Mouse (Mus musculus): ENCODE data around the gene Synm. TPM values are rescaled to one million over a fixed set of nuclear protein-coding genes. Genes with fewer than 3 reads are reported as not detected.

Gene Synm
- polyA plus RNA-seq, 1 experiment from 2014 or later, result 7.1 TPM

DNA sequence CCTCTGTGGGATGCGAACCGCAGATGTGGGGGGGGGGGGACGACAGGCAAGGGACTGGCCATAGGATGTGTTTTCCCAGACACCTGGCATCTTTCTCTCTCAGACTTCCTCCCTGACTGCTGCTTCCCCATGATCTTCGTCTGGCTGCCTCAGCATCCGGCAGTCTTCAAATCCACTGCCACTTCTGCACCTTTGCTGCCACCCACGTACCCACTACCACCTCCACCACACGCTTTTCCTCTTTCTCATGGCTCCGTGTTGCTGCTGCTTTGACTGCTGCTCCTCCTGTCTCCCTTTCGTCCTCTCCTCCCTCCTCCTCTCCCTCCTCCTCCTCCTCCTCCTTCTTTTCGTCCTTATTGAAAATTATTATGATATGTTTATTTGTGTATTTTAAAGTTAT lies 42.6 kb downstream of the Synm start:
- 0 out of 2 replicates have a peak, but pooled peaks cover 2% of the 10 kb centered on the region for H3K36me3 ChIP-seq (ENCODE audit: control insufficient read depth, insufficient read depth, low read length)
- ATAC-seq, result no peak
- H3K4me2 ChIP-seq (ENCODE audit: low read length), result no peak overlapping the region
- H3K4me3 ChIP-seq (ENCODE audit: low read length), result no peak overlapping the region
- no peaks in the 10 kb centered on the region for H3K27me3 ChIP-seq (replicated peaks; ENCODE audit: control insufficient read depth, insufficient read depth, low read length)
- H3K9me3 ChIP-seq (ENCODE audit: control insufficient read depth, low read length), result 0 out of 2 replicates have a peak, but pooled peaks cover 4% of the 10 kb centered on the region
- H3K27ac ChIP-seq (ENCODE audit: low read depth, low read length), result no peak overlapping the region
- WGBS, result 79% methylated on average over 10 of the region's 10 CpGs
- no peak overlapping the region for H3K9ac ChIP-seq (ENCODE audit: low read depth, low read length)
- peaks cover 7% of the 10 kb centered on the region for H3K4me1 ChIP-seq (ENCODE audit: control insufficient read depth, insufficient read depth, low read depth, low read length)

DNA sequence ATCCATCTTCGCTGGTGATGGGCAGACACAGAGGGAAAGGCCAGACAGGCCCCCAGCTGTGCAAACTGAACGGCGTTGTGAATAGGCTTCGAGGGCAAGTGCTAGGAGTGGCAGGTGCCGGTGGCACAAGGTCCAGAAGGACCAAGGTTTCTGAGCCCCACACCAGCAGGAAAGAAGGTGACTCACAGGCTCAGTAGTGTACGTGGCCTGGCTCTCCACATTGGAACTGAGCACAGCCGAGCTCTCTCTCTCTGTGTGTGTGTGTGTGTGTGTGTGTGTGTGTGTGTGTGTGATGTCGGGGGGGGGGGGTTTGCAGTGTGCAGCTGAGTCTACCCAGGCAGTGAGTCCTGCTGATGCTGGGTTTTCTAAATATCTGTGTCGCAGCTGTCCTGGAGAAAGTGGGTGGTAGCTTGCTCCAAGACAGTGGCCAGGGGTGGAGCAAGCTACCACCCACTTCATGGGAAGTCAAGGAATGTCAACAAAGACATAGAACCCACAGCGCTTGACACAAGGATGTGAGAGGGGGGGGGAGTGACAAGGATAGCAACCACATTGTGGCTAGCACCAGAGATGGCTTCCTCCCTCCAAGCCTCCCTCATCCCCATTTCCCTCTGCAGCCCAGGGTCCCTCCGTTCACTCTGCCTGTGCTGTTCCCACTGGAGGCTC lies 43.2 kb downstream of the Synm start:
- Histone ChIP-seq H3K4me3 (ENCODE audit: low read length) (no peak overlapping the region), H3K27ac (ENCODE audit: low read depth, low read length) (no peak overlapping the region), H3K27me3 (replicated peaks; ENCODE audit: control insufficient read depth, insufficient read depth, low read length) (no peaks in the 10 kb centered on the region), H3K4me1 (ENCODE audit: control insufficient read depth, insufficient read depth, low read depth, low read length) (peaks cover 7% of the 10 kb centered on the region), H3K4me2 (ENCODE audit: low read length) (no peak overlapping the region), H3K9ac (ENCODE audit: low read depth, low read length) (no peak overlapping the region), H3K9me3 (ENCODE audit: control insufficient read depth, low read length) (0 out of 2 replicates have a peak, but pooled peaks cover 4% of the 10 kb centered on the region), H3K36me3 (ENCODE audit: control insufficient read depth, insufficient read depth, low read length) (0 out of 2 replicates have a peak, but pooled peaks cover 2% of the 10 kb centered on the region)
- peak; percentile 26; the same call in 1 of the 2 replicates for ATAC-seq
- 53% methylated on average over 10 of the region's 11 CpGs for WGBS

DNA sequence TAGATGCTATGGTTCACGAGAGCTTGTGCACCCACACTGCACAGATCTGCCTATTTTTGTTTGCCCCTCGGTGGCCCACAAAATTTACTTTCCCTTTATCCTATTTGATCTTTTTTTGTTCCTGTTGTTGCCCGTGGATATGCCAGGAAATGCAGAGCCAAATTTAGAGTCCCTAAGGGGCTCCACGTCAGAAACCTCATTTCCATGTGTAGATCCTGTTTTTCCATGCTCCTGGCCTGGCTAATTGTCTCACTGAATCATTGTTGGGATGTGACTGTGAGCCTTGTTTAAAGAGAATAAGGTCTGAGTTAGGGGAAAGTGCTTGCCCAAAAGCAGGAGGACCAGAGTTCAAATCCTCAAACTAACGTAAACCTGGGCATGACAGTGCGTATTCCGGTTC lies 44.4 kb downstream of the Synm start:
- Histone ChIP-seq H3K27ac (ENCODE audit: low read depth, low read length) (no peak overlapping the region), H3K27me3 (replicated peaks; ENCODE audit: control insufficient read depth, insufficient read depth, low read length) (no peaks in the 10 kb centered on the region), H3K4me1 (ENCODE audit: control insufficient read depth, insufficient read depth, low read depth, low read length) (peaks cover 7% of the 10 kb centered on the region), H3K9ac (ENCODE audit: low read depth, low read length) (no peak overlapping the region), H3K4me3 (ENCODE audit: low read length) (no peak overlapping the region), H3K9me3 (ENCODE audit: control insufficient read depth, low read length) (0 out of 2 replicates have a peak, but pooled peaks cover 4% of the 10 kb centered on the region), H3K36me3 (ENCODE audit: control insufficient read depth, insufficient read depth, low read length) (0 out of 2 replicates have a peak, but pooled peaks cover 2% of the 10 kb centered on the region), H3K4me2 (ENCODE audit: low read length) (no peak overlapping the region)
- 61% methylated on average over 7 of the region's 7 CpGs for WGBS
- no peak for ATAC-seq

DNA sequence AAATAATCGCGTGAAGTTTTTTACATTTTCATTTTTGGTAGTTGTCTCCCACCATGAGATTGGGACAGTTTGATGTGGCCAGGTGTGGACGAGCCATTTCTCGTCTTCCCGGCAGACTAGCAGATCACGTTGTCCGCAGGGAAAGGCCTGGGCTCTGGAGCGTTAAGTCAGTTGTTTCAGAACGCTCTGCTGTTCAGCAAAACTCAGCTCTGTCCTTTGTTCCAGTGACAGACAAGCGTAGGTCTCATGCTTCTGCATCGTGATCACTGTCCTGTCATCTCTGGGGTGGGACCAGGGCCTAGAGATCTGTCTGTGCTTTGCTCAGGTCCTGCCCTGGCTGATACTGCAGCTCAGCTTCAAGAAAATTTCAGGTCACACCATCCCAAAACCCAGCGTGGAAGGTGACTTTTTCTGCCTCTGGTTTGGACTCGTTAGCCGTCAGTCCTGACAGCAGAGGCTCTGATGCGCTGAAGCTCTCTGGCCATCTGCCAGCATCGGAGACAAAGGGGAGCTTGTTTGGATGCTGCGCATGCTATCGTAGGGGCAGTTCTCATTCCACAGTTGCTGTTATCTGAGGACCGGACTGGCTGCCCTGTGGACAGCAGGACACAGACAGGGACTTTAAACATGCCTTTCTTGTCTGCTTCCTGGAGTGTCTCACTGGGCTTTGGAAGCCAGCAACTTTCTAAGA lies 45.6 kb downstream of the Synm start:
- 0 out of 2 replicates have a peak, but pooled peaks cover 2% of the 10 kb centered on the region for H3K36me3 ChIP-seq (ENCODE audit: control insufficient read depth, insufficient read depth, low read length)
- peaks cover 7% of the 10 kb centered on the region for H3K4me1 ChIP-seq (ENCODE audit: control insufficient read depth, insufficient read depth, low read depth, low read length)
- 30% methylated on average over 19 of the region's 19 CpGs for WGBS
- peak; percentile 79 for ATAC-seq
- H3K27me3 ChIP-seq (replicated peaks; ENCODE audit: control insufficient read depth, insufficient read depth, low read length), result no peaks in the 10 kb centered on the region
- H3K4me3 ChIP-seq (ENCODE audit: low read length), result no peak overlapping the region
- H3K9me3 ChIP-seq (ENCODE audit: control insufficient read depth, low read length), result 0 out of 2 replicates have a peak, but pooled peaks cover 4% of the 10 kb centered on the region
- 0 out of 2 replicates have a peak overlapping the region, but pooled peaks have one; percentile 14 for H3K9ac ChIP-seq (ENCODE audit: low read depth, low read length)
- H3K4me2 ChIP-seq (ENCODE audit: low read length), result 0 out of 2 replicates have a peak overlapping the region, but pooled peaks have one; percentile 9
- H3K27ac ChIP-seq (ENCODE audit: low read depth, low read length), result no peak overlapping the region

DNA sequence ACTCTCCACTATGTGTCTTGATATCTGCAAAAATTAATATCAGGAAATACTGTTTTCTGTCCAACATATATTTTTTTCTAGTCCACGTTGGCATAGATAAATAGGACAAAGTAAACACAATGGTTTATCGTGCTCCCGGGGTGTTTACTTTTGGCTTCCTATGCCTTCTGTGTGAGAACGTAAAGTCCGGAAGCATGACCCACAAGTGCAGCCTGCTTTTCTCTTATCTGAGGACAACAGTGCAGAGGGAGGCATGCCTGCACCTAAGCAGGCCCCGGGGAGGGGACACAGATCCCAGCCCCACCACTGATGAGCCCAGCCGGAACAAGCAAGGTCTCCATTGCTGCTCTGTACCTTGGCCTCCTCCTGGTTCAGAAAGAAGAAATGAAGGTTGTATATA lies 49.3 kb downstream of the Synm start:
- H3K4me3 ChIP-seq (ENCODE audit: low read length), result no peak overlapping the region
- H3K9ac ChIP-seq (ENCODE audit: low read depth, low read length), result no peak overlapping the region
- no peak for ATAC-seq
- no peak overlapping the region for H3K4me2 ChIP-seq (ENCODE audit: low read length)
- 85% methylated on average over 7 of the region's 7 CpGs for WGBS
- no peaks in the 10 kb centered on the region for H3K27me3 ChIP-seq (replicated peaks; ENCODE audit: control insufficient read depth, insufficient read depth, low read length)
- no peak overlapping the region for H3K27ac ChIP-seq (ENCODE audit: low read depth, low read length)
- H3K36me3 ChIP-seq (ENCODE audit: control insufficient read depth, insufficient read depth, low read length), result 0 out of 2 replicates have a peak, but pooled peaks cover 2% of the 10 kb centered on the region
- H3K9me3 ChIP-seq (ENCODE audit: control insufficient read depth, low read length), result 0 out of 2 replicates have a peak, but pooled peaks cover 4% of the 10 kb centered on the region
- peaks cover 7% of the 10 kb centered on the region for H3K4me1 ChIP-seq (ENCODE audit: control insufficient read depth, insufficient read depth, low read depth, low read length)

DNA sequence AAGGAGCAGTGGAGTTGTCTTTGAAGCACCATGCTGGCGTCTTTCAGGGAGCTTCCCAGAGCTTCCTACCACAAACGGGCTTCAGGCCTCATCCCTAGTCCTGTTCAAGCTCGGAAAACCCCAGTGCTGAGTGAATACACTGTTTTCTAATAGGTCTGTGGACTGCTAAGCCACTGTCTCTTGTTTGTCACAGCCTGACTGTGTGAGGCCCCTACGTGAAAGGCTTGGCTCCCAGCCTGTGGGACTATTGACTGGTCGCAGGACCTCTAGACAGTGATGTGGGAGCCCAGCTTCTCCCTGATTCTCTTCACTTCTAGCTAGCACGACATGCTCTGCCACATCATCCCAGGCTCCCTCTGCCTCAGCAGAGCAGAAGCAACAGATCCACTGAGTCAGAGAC lies 51.4 kb downstream of the Synm start:
- WGBS, result 70% methylated on average over 6 of the region's 6 CpGs
- peak; percentile 70 for ATAC-seq
- no peaks in the 10 kb centered on the region for H3K27me3 ChIP-seq (replicated peaks; ENCODE audit: control insufficient read depth, insufficient read depth, low read length)
- 0 out of 2 replicates have a peak, but pooled peaks cover 4% of the 10 kb centered on the region for H3K9me3 ChIP-seq (ENCODE audit: control insufficient read depth, low read length)
- H3K4me1 ChIP-seq (ENCODE audit: control insufficient read depth, insufficient read depth, low read depth, low read length), result no peaks in the 10 kb centered on the region
- H3K4me3 ChIP-seq (ENCODE audit: low read length), result no peak overlapping the region
- H3K36me3 ChIP-seq (ENCODE audit: control insufficient read depth, insufficient read depth, low read length), result 0 out of 2 replicates have a peak, but pooled peaks cover 2% of the 10 kb centered on the region
- no peak overlapping the region for H3K27ac ChIP-seq (ENCODE audit: low read depth, low read length)
- no peak overlapping the region for H3K4me2 ChIP-seq (ENCODE audit: low read length)
- H3K9ac ChIP-seq (ENCODE audit: low read depth, low read length), result no peak overlapping the region

DNA sequence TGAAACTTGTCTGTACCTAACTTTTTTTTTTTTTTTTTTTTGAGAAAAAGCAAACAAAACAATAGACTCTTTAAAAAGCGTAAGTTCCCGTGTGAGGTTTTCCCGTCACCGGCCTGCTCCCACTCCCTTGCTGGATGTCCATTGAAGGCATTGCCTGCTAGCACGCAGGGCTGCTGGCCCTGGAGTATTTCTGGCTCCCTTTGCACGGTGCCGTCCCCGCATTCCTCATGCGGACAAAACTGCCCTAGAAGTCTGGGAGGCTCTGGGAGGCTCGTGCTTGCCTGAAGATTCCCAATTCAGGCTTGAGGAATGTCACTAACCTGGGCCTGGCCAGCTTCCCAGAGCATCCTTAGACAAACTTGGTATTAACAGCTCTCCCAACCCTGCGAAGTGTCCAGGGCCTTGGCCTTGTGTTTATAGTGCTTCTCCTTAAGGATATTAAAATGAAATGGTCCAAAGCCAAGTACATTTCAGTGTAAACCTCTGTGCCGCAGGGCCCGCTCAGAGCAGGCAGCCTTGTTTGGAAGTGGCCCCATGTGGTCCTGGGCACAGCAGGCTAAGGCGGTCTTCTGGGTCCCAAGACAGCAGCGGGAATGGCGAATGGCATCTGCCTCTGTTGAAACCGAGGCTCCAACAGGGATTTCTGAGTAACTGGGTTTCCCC lies 58.2 kb downstream of the Synm start:
- Histone ChIP-seq H3K27ac (ENCODE audit: low read depth, low read length) (no peak overlapping the region), H3K4me2 (ENCODE audit: low read length) (no peak overlapping the region), H3K9ac (ENCODE audit: low read depth, low read length) (no peak overlapping the region), H3K36me3 (ENCODE audit: control insufficient read depth, insufficient read depth, low read length) (no peaks in the 10 kb centered on the region), H3K4me1 (ENCODE audit: control insufficient read depth, insufficient read depth, low read depth, low read length) (no peaks in the 10 kb centered on the region; the same call in 1 of the 2 replicates), H3K4me3 (ENCODE audit: low read length) (no peak overlapping the region), H3K9me3 (ENCODE audit: control insufficient read depth, low read length) (no peaks in the 10 kb centered on the region), H3K27me3 (replicated peaks; ENCODE audit: control insufficient read depth, insufficient read depth, low read length) (no peaks in the 10 kb centered on the region)
- 58% methylated on average over 17 of the region's 17 CpGs for WGBS
- no peak for ATAC-seq

DNA sequence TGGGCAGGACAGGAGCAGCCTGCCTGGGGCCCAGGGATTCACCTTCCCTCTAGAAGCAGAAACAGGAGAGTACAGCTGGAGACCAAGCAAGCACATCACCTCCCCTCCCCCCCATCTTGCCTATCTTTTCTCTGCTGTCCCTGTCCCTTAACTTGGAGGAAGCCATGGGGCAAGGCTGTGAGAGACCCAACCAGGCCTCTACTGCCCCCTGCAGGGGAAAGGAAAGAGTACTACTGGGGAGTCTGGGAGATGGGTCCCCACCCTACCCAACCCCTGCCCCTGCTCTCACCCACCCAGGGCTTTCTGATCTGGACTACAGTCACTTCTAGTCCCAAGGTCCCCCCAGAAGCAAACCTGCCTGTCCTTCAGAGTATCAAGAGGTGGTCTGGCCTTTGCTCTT lies 58.7 kb downstream of the Synm start:
- H3K9me3 ChIP-seq (ENCODE audit: control insufficient read depth, low read length), result no peaks in the 10 kb centered on the region
- ATAC-seq, result 0 out of 2 replicates have a peak, but pooled peaks have one; percentile 22
- no peak overlapping the region for H3K4me2 ChIP-seq (ENCODE audit: low read length)
- no peak overlapping the region for H3K27ac ChIP-seq (ENCODE audit: low read depth, low read length)
- H3K27me3 ChIP-seq (replicated peaks; ENCODE audit: control insufficient read depth, insufficient read depth, low read length), result no peaks in the 10 kb centered on the region
- no peaks in the 10 kb centered on the region; the same call in 1 of the 2 replicates for H3K4me1 ChIP-seq (ENCODE audit: control insufficient read depth, insufficient read depth, low read depth, low read length)
- H3K4me3 ChIP-seq (ENCODE audit: low read length), result no peak overlapping the region
- no peaks in the 10 kb centered on the region for H3K36me3 ChIP-seq (ENCODE audit: control insufficient read depth, insufficient read depth, low read length)
- no peak overlapping the region for H3K9ac ChIP-seq (ENCODE audit: low read depth, low read length)

DNA sequence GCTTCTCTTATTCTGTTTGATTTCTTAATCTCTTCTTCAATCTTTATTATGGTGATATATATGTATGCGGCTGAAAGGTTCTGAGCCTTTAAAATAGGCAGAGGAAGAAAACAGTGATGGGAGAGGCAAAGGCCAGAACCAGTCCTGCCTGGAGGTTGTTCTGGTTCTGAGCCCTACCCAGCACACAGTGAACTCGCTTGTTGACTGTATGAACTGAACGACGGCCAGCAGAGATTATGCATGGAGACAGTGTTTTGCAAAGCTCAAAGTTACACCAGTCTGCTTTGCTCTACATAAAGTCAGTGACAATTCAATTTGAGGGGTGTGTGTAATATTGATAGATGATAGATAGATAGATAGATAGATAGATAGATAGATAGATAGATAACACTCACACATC lies 60.2 kb downstream of the Synm start:
- H3K9ac ChIP-seq (ENCODE audit: low read depth, low read length), result no peak overlapping the region
- no peaks in the 10 kb centered on the region; the same call in 1 of the 2 replicates for H3K4me1 ChIP-seq (ENCODE audit: control insufficient read depth, insufficient read depth, low read depth, low read length)
- no peaks in the 10 kb centered on the region for H3K27me3 ChIP-seq (replicated peaks; ENCODE audit: control insufficient read depth, insufficient read depth, low read length)
- no peak for ATAC-seq
- no peak overlapping the region for H3K27ac ChIP-seq (ENCODE audit: low read depth, low read length)
- WGBS, result 94% methylated on average over 4 of the region's 4 CpGs
- no peaks in the 10 kb centered on the region for H3K9me3 ChIP-seq (ENCODE audit: control insufficient read depth, low read length)
- no peak overlapping the region for H3K4me2 ChIP-seq (ENCODE audit: low read length)
- H3K36me3 ChIP-seq (ENCODE audit: control insufficient read depth, insufficient read depth, low read length), result no peaks in the 10 kb centered on the region
- H3K4me3 ChIP-seq (ENCODE audit: low read length), result no peak overlapping the region
